Mouse (Mus musculus) heart, postnatal 25 days (tissue): ENCODE measurements around the gene Myoc. TPM values are rescaled to one million over a fixed set of nuclear protein-coding genes. Genes with fewer than 3 reads are reported as not detected.
"Not testable (repeated sequence)": the region's sequence is repeated elsewhere in the genome, so short reads cannot be mapped to it uniquely, and the experiment has no call there.

Experiments
- DNase-seq: peaks from one replicate; pipeline ENCODE4 v3.0.0; 2022; ENCODE audit warnings: low spot score
- intact Hi-C: fragments of 180-260 bp; cut with DNase I; formaldehyde crosslinking; loops from one replicate; pipeline ENCODE4 v1.15.1; 2025
- total RNA-seq, 2 experiments: library from RNA; stranded (reverse); gene quantifications; 2 replicates each; pipeline ENCODE4 v1.2.3; 2021

Gene Myoc
- 1 to 10 TPM; 2.3 TPM for total RNA-seq

DNA sequence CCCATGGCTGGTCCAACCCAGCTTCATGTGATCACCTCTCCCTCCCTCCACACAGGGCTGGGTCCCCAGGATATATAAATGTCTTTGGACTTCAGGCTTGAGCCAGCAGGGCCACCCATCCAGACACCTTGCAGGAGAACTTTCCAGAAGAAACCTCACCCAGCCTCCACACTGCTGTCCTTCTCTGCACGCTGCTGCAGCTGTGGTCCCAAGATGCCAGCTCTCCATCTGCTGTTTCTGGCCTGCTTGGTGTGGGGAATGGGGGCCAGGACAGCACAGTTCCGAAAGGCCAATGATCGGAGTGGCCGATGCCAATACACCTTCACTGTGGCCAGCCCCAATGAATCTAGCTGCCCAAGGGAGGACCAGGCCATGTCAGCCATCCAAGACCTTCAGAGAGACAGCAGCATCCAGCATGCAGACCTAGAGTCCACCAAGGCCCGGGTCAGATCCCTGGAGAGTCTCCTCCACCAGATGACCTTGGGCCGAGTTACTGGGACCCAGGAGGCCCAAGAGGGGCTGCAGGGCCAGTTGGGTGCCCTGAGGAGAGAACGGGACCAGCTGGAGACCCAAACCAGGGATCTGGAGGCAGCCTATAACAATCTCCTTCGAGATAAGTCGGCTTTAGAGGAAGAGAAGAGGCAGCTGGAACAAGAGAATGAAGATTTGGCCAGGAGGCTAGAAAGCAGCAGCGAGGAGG lies at the start of gene Myoc:
TSS of gene Myoc (plus strand) at position 105 of the 700 bp plus-strand sequence.
- intact Hi-C loops = no loop called here
- peak; percentile 17 for DNase-seq

DNA sequence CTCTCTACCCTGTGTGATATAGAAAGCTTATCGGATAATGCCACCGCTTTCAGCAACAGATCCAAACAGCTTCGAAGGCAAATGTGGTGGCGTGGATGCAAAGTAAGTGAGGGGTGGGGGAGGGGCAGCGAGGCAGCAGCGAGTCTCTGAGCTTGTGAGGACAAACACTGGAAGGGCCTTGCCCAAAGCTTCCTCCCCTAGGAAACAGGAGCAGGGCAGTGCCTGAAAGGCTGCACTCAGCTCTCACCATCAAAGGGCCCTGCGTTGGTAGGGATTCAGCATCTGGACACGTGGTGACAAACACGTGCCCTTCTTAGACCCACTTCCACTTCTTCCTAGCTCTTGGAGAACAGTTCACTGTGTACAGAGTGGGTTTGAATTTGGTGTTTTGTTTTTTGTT lies 49.5 kb upstream of the Myoc start:
- DNase-seq = no peak
- intact Hi-C loops = no loop called here

GRCm38 (mm10) chr1:162590415-162590997 lies 48.4 kb upstream of the Myoc start:
- no peak for DNase-seq
- intact Hi-C loops = no loop called here

GRCm38 (mm10) chr1:162597379-162598102 lies 41.4 kb upstream of the Myoc start:
- intact Hi-C loops = no loop called here
- no peak for DNase-seq

- intact Hi-C loops = no loop called here
Observed at GRCm38 (mm10) chr1:162599617-162600016, 39.3 kb upstream of the Myoc start.

DNA sequence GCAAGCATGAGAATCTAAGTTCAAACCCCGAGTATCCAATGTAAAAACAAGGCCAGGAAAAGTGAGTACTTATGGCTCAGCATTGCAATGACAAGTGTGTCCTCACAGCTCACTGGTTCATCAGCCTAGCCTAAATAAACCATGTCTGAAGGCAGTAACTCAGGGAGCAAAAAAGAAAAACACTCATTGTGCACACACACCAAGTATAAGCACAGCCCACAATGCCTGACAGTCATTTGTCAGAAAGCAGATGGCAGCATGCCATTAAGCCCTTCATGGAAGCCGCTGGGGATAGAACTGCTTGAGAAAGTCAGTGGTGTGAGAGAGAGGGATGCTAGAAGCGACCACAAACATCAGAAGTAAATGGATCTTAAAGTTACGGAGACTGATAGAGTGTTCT lies 37.7 kb upstream of the Myoc start:
- DNase-seq = no peak
- intact Hi-C loops = no loop called here

More at GRCm38 (mm10) chr1:162599617-162600016, 39.3 kb upstream of the Myoc start:
- no peak for DNase-seq

DNA sequence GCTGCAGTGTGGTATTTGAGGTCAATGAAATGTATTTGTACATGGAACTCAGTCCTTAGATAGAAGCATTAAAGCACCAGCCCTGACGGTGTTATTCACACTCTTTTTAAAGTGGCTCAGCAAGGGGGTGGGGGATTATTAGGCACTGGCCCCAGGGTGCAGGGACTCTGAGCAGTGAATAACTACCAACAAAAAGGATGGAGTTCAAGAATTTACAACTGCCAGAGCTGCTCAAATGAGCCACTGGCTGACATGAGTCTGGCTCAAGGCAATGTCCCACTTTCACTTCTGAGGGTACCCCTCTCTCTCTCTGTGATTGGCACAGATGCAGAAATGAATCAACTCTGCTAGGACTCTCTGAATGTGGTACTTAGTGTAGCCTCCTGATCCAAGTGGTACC lies 30.8 kb upstream of the Myoc start:
- intact Hi-C loops = no loop called here

DNA sequence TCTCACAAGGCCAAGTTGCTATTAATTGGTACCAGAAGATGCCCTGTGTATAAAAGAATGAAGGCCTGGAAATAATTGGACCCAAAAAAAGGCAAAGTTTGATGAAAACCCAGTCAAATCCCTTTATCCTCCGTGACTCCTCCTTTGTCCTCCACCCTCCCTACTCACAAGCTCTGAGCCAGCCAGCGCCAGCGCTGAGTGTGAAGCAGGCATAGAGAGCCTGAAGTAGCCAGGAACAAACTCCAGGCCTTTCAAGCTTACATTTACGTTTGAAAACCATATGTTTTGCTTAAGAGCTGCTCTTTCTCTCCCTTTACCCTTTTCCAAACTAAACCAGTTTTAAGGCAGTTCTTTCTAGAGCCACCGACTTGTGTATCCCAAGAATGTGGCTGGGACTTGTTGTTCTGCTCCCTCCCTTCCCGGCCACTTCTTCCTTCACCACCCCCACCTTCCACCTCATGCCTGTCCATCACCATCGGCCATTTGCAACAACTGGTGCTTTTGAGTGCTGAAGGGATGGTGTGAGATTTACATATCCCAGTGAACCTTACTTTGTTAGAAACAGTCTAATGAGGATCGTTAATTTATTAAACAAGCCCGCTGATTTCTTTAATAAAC lies 29.2 kb upstream of the Myoc start:
- intact Hi-C loops = no loop called here
- DNase-seq = no peak

More for the DNA sequence above, 30.8 kb upstream of the Myoc start:
- no peak for DNase-seq

GRCm38 (mm10) chr1:162611191-162611590 lies 27.8 kb upstream of the Myoc start:
- intact Hi-C loops = no loop called here
- DNase-seq = no peak

GRCm38 (mm10) chr1:162615511-162615910 lies 23.4 kb upstream of the Myoc start:
- no peak for DNase-seq
- intact Hi-C loops = no loop called here

DNA sequence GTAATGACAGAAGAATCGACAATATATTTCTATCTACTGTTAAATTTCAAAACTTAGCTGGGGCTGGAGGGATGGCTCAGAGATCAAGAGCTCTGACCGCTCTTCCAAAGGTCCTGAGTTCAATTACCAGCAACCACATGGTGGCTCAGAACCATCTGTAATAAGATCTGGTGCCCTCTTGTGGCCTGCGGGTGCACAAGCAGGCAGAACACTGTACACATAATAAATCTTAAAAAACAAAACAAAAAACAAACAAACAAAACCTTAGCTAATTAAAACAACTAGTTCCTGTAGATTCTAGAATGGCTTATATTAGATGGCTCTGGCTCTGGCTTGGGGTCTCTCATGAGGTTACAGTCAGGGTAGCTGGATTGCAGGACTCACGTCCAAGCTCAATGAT lies 18.5 kb upstream of the Myoc start:
- intact Hi-C loops = no loop called here
- DNase-seq = no peak

DNA sequence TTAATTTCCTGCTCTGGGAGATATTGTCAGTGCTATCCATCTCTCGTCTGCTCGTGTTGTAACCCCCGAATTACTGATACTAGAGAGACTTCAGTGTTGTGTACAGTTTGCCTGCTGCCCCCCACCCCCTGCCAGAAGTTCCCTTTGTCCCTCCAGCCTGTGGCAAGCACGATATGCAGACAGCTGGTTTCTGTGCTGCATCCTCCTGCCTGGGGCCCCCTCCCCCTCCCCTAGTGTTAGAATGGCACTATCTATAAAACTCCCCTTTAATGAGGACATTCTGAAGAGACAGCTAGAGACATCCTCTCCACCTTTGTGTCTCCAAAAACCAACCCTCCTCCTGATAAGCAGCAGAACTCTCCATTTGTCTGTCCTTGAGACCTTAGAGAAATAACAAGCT lies 15.1 kb upstream of the Myoc start:
- intact Hi-C loops = no loop called here
- no peak for DNase-seq

GRCm38 (mm10) chr1:162625229-162625628 lies 13.7 kb upstream of the Myoc start:
- intact Hi-C loops = no loop called here
- DNase-seq = no peak

GRCm38 (mm10) chr1:162627821-162628220 lies 11.1 kb upstream of the Myoc start:
- intact Hi-C loops, DNase-seq: not testable (repeated sequence)

DNA sequence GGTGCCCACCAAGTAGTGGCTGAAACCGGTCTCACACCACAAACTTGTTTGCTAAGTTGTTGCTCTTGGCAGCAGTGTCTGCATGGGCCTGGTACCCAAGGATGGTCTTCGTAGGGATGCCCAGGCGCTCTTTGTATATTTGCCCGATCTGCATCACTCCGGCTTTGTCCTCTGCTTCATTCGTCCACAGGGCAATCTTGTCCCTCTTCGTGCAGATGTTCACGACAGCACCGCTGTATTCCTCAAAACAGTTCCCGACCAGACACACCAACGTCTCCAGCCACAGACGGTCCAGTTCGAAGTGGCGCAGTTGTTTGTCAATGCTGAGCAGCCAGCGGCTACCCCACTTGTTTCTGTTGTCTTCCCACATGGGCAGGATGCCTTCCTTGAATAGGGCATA lies 10.6 kb upstream of the Myoc start:
- intact Hi-C loops, DNase-seq: not testable (repeated sequence)

DNA sequence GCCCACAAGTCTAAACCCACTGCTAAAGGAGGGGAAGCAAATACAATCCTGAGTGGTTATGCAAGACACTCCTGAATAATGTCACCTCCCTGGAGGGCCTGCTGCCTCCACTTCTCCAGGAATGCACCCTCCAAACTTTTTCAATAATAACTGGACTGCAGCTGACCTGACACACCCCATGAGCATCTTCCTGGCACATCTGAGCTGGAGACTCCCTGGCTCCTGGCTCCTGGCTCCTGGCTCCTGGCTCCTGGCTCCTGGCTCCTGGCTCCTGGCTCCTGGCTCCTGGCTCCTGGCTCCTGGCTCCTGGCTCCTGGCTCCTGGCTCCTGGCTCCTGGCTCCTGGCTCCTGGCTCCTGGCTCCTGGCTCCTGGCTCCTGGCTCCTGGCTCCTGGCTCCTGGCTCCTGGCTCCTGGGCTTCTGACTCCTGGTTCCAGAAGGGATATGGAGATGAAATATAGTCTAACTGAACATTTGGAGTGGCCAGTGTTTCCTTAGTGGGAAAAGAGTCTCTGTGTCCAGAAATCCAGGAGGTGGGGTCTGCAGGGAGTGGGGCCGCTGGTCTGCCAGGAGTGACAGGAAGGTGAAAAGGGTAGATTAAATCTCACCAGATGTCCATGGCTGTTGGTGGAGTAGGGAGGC lies 3.5 kb upstream of the Myoc start:
- intact Hi-C loops = not testable (repeated sequence)
- DNase-seq = peak; percentile 42

GRCm38 (mm10) chr1:162636516-162636915 lies 2.4 kb upstream of the Myoc start:
- intact Hi-C loops = no loop called here

DNA sequence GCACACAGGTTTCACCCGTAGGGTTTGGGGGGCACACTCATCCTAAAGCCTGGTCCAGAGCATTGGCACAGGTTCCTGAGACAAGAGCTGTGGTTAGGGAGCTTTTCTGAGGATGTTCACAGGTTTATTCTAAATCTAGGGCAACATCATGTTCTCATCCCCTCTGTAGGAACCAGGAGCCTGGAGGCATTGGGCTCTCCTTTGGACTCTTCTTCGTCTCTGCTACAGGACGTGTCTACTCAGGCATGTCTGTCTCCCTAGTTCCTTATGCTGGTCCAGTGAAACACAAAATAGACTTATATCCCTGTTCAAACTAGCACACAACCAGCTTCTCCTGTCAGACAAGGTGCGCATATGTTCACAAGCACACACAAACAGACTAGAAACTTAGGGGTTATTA lies 420 bp upstream of the Myoc start:
- DNase-seq = no peak
- intact Hi-C loops = no loop called here

More at GRCm38 (mm10) chr1:162636516-162636915, 2.4 kb upstream of the Myoc start:
- DNase-seq = no peak

DNA sequence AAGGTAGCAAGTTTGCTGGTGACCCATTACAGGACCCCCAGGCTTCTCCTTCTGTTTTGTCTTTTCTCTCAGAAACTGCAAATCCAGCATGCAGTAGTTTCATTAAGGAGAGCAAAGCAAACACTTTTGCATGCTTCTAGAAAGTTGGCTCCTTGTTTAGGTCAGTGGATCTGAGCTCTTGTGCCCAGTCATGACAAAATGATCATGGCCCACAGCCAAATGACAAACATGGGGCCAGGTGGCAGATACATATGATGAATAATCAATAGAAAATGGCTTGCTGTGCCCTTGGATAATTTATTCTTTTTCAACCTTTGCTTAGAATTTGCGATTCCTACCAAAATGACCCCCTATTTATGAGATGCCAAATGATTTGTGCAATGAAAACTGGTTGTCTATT lies 906 bp downstream of the Myoc start:
- intact Hi-C loops = no loop called here
- no peak for DNase-seq

DNA sequence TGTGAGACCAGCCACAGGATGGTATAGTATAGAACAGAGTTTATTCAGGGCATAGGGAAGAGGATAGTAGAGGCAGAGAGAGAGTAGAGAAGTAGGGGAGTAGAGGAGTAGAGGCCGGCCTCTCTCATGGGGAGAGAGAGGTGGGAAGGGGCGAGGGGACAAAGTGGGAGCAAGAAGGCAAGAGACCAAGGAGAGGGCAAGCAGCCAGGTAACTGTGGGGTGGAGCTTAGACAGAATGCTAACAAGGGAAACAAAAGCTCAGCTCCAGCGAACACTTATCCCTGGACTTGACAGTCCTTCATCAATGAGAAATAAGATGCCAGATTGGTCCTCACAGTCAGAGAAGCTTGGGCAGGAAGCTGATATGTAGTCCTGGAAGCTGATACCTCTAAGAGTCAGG lies 3.6 kb downstream of the Myoc start:
- no peak for DNase-seq
- intact Hi-C loops = no loop called here
